Mouse (Mus musculus) midbrain, embryonic 16.5 days (tissue): ENCODE results near the gene Eps8. TPM values are rescaled to one million over a fixed set of nuclear protein-coding genes. Genes with fewer than 3 reads are reported as not detected.

Source experiments
- ATAC-seq: fragments of 200-750 bp; cut with Nextera tagmentation; 2 replicates; pipeline ENCODE4 v1.8.0; 2017; ENCODE audit warnings: moderate TSS enrichment
- H3K27ac ChIP-seq: fragments of 300-500 bp; sonication (generic); 2 replicates; pipeline ENCODE4 v1.5.1; 2014; ENCODE audit warnings: mild to moderate bottlenecking, low read length, mixed read lengths
- H3K27me3 ChIP-seq: fragments of 300-500 bp; sonication (generic); 2 replicates; pipeline ENCODE4 v1.6.1; 2014; ENCODE audit warnings: low read depth, low read length, mixed read lengths; ENCODE audit not compliant: control insufficient read depth, insufficient read depth
- H3K36me3 ChIP-seq: fragments of 300-500 bp; sonication (generic); 2 replicates; pipeline ENCODE4 v1.6.1; 2014; ENCODE audit warnings: mild to moderate bottlenecking, low read length, moderate library complexity, mixed read lengths; ENCODE audit not compliant: control insufficient read depth, insufficient read depth
- H3K4me1 ChIP-seq: fragments of 300-500 bp; sonication (generic); 2 replicates; pipeline ENCODE4 v1.6.1; 2014; ENCODE audit warnings: mild to moderate bottlenecking, low read length, mixed read lengths; ENCODE audit not compliant: control insufficient read depth, insufficient read depth
- H3K4me2 ChIP-seq: fragments of 300-500 bp; sonication (generic); 2 replicates; pipeline ENCODE4 v1.6.1; 2014; ENCODE audit warnings: mild to moderate bottlenecking, low read length, mixed read lengths
- H3K4me3 ChIP-seq: fragments of 300-500 bp; sonication (generic); 2 replicates; pipeline ENCODE4 v1.5.1; 2014; ENCODE audit warnings: low read depth, mild to moderate bottlenecking, low read length, moderate library complexity, mixed read lengths
- H3K9ac ChIP-seq: fragments of 300-500 bp; sonication (generic); 2 replicates; pipeline ENCODE4 v1.6.1; 2014; ENCODE audit warnings: low read depth, low read length, mixed read lengths
- H3K9me3 ChIP-seq: fragments of 300-500 bp; sonication (generic); replicated peaks from 2 replicates; pipeline ENCODE4 v1.6.1; 2014; ENCODE audit warnings: mild to moderate bottlenecking, low read length, mixed read lengths; ENCODE audit not compliant: control insufficient read depth, poor library complexity, severe bottlenecking
- WGBS: fragments of 180-500 bp; shearing (Covaris S2); extraction: QIAGEN DNeasy Blood & Tissue Kit; methylation state at CpG from one replicate; pipeline ENCODE4 v1.1.7; 2014; 5-methylcytosine and 5-hydroxymethylcytosine counted together
- polyA plus RNA-seq: library from polyadenylated mRNA; unstranded; fragments of >200 nt; fragmentation: Nextera tagmentation; extraction: Ambion mirVana; gene quantifications from 2 replicates; pipeline ENCODE4 v1.2.1, GENCODE M21; 2015

Eps8 gene
- polyA plus RNA-seq, 1 experiment from 2014 or later: 26.4 TPM

GRCm38 (mm10) chr6:137688506-137689105 lies 33.9 kb upstream of the Eps8 start:
- no peak overlapping the region for H3K27ac ChIP-seq
- no peaks in the 10 kb centered on the region for H3K36me3 ChIP-seq
- H3K4me3 ChIP-seq: no peak overlapping the region
- H3K4me1 ChIP-seq: no peaks in the 10 kb centered on the region
- no peaks in the 10 kb centered on the region for H3K27me3 ChIP-seq
- H3K4me2 ChIP-seq: no peak overlapping the region
- H3K9me3 ChIP-seq: no peaks in the 10 kb centered on the region
- WGBS: 71% methylated on average over 11 of the region's 11 CpGs
- H3K9ac ChIP-seq: no peak overlapping the region
- no peak for ATAC-seq

- whole genome bisulfite sequencing: 92% methylated on average over 3 of the region's 3 CpGs
- no peaks in the 10 kb centered on the region for H3K36me3 ChIP-seq
Measured at GRCm38 (mm10) chr6:137688079-137688478, 33.4 kb upstream of the Eps8 start.

GRCm38 (mm10) chr6:137687667-137688066 lies 33.0 kb upstream of the Eps8 start:
- Histone ChIP-seq H3K36me3 (no peaks in the 10 kb centered on the region), H3K4me2 (no peak overlapping the region), H3K27ac (no peak overlapping the region), H3K4me3 (no peak overlapping the region), H3K9ac (no peak overlapping the region), H3K4me1 (no peaks in the 10 kb centered on the region), H3K9me3 (no peaks in the 10 kb centered on the region), H3K27me3 (no peaks in the 10 kb centered on the region)
- WGBS: 95% methylated on average over 5 of the region's 5 CpGs
- ATAC-seq: no peak

More at GRCm38 (mm10) chr6:137688079-137688478, 33.4 kb upstream of the Eps8 start:
- Histone ChIP-seq H3K4me2 (no peak overlapping the region), H3K4me1 (no peaks in the 10 kb centered on the region), H3K27ac (no peak overlapping the region), H3K9ac (no peak overlapping the region), H3K9me3 (no peaks in the 10 kb centered on the region), H3K27me3 (no peaks in the 10 kb centered on the region), H3K4me3 (no peak overlapping the region)
- ATAC-seq: no peak

- 85% methylated on average over 2 of the region's 2 CpGs for WGBS
- Histone ChIP-seq H3K9me3 (peaks cover 5% of the 10 kb centered on the region; the same call in 1 of the 2 replicates), H3K4me2 (no peak overlapping the region), H3K36me3 (no peaks in the 10 kb centered on the region), H3K27me3 (no peaks in the 10 kb centered on the region), H3K9ac (no peak overlapping the region), H3K4me3 (no peak overlapping the region), H3K27ac (no peak overlapping the region), H3K4me1 (no peaks in the 10 kb centered on the region)
- ATAC-seq: no peak
Measured at GRCm38 (mm10) chr6:137682629-137683028, 28.0 kb upstream of the Eps8 start.

- no peaks in the 10 kb centered on the region for H3K4me1 ChIP-seq
- no peaks in the 10 kb centered on the region for H3K27me3 ChIP-seq
- no peak overlapping the region for H3K27ac ChIP-seq
- no peak overlapping the region for H3K4me3 ChIP-seq
- no peak overlapping the region for H3K4me2 ChIP-seq
- H3K9ac ChIP-seq: no peak overlapping the region
- ATAC-seq: no peak
- no peaks in the 10 kb centered on the region for H3K36me3 ChIP-seq
- H3K9me3 ChIP-seq: peaks cover 5% of the 10 kb centered on the region; the same call in 1 of the 2 replicates
- WGBS: 86% methylated on average over 2 of the region's 2 CpGs
Measured at GRCm38 (mm10) chr6:137681000-137681399, 26.3 kb upstream of the Eps8 start.

GRCm38 (mm10) chr6:137676581-137676980 lies 21.9 kb upstream of the Eps8 start:
- no peak overlapping the region for H3K4me3 ChIP-seq
- ATAC-seq: no peak
- H3K9me3 ChIP-seq: peaks cover 5% of the 10 kb centered on the region; the same call in 1 of the 2 replicates
- H3K27me3 ChIP-seq: no peaks in the 10 kb centered on the region
- WGBS: 93% methylated on average over 12 of the region's 12 CpGs
- no peak overlapping the region for H3K4me2 ChIP-seq
- H3K9ac ChIP-seq: no peak overlapping the region
- H3K36me3 ChIP-seq: no peaks in the 10 kb centered on the region
- no peak overlapping the region for H3K27ac ChIP-seq
- no peaks in the 10 kb centered on the region for H3K4me1 ChIP-seq

- Histone ChIP-seq H3K27ac (no peak overlapping the region), H3K9me3 (peaks cover 5% of the 10 kb centered on the region; the same call in 1 of the 2 replicates), H3K27me3 (no peaks in the 10 kb centered on the region), H3K4me3 (no peak overlapping the region), H3K4me2 (no peak overlapping the region), H3K36me3 (no peaks in the 10 kb centered on the region), H3K4me1 (no peaks in the 10 kb centered on the region), H3K9ac (no peak overlapping the region)
- ATAC-seq: no peak
- WGBS: 76% methylated on average over 5 of the region's 5 CpGs
Measured at GRCm38 (mm10) chr6:137675556-137675955, 20.9 kb upstream of the Eps8 start.

GRCm38 (mm10) chr6:137673301-137673700 lies 18.6 kb upstream of the Eps8 start:
- no peaks in the 10 kb centered on the region for H3K9me3 ChIP-seq
- H3K4me1 ChIP-seq: no peaks in the 10 kb centered on the region
- H3K4me2 ChIP-seq: no peak overlapping the region
- H3K27me3 ChIP-seq: no peaks in the 10 kb centered on the region
- no peak overlapping the region for H3K9ac ChIP-seq
- H3K36me3 ChIP-seq: no peaks in the 10 kb centered on the region
- ATAC-seq: no peak
- 67% methylated on average over 15 of the region's 15 CpGs for WGBS
- no peak overlapping the region for H3K27ac ChIP-seq
- H3K4me3 ChIP-seq: no peak overlapping the region

- H3K36me3 ChIP-seq: no peaks in the 10 kb centered on the region
- H3K4me2 ChIP-seq: no peak overlapping the region
- H3K9me3 ChIP-seq: no peaks in the 10 kb centered on the region
- no peaks in the 10 kb centered on the region for H3K4me1 ChIP-seq
- H3K9ac ChIP-seq: no peak overlapping the region
- 87% methylated on average over 10 of the region's 10 CpGs for WGBS
- H3K27ac ChIP-seq: no peak overlapping the region
- H3K4me3 ChIP-seq: no peak overlapping the region
- H3K27me3 ChIP-seq: no peaks in the 10 kb centered on the region
- no peak for ATAC-seq
Measured at GRCm38 (mm10) chr6:137671561-137671960, 16.9 kb upstream of the Eps8 start.
